Mouse (Mus musculus): ENCODE measurements around the gene Btbd35f27.
"Not testable (repeated sequence)": the region's sequence is repeated elsewhere in the genome, so short reads cannot be mapped to it uniquely, and the experiment has no call there.

Btbd35f27 gene

DNA sequence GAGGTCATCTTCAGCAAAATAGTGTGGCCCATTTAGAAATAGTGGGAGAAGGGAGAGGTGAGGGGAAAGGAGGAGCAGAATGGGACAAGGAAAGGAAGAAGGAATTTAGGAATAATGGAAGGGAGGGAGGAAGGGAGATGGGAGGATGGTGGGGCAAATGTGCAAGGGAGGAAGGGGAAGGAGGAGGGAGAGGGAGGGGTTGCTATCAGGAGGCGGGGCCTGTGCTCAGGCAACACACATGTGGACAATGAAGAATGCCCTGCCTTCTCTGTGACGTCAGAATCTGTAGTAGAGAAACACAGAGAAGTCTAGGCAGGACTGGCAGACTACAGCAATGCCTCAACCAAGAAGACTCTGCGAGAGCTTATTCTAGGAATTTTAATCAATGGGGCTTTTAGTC is at the start of gene Btbd35f27:
Btbd35f27 (plus strand) TSS at position 301 of the 400 bp plus-strand sequence.
- DNase-seq (ENCODE audit: low read depth, low spot score), result not testable (repeated sequence)

Measured in A20 (cell line).